Mouse (Mus musculus): ENCODE results near the gene Mvp.

GRCm38 (mm10) chr7:126949793-126950646, 64.4 kb downstream of the Mvp start, which contains the start of gene Sez6l2:
- TF ChIP-seq POLR2A (IDR thresholded peaks at IDR 0.05; ENCODE audit: low read depth, low read length), result no peak
- TF ChIP-seq CTCF (IDR thresholded peaks at IDR 0.05; ENCODE audit: extremely low read depth, insufficient read length, insufficient replicate concordance, low read depth, low read length), result no peak
